Mouse (Mus musculus): ENCODE measurements around the gene Rps8. TPM values are rescaled to one million over a fixed set of nuclear protein-coding genes. Genes with fewer than 3 reads are reported as not detected.

Gene Rps8
- polyA plus RNA-seq, 1 experiment, result 468 TPM

GRCm38 (mm10) chr4:117124518-117125347 lies 31.3 kb downstream of the Rps8 start:
- DNase-seq (ENCODE audit: low read depth), result no peak

DNA sequence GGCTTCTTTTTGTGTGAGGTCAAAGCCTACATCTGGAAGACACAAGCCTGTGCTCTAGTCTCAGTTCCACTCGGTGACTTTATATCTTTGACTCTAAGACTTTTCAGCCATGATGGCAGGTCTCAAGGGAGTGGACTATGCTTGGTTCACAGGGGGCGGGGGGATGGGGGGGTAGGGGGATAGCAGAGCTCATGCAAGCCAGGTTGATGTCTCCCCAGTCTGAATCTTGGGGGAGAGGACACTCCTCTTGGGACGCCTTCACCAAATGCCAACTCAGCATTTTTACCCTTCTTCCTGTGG lies 31.9 kb downstream of the Rps8 start:
- DNase-seq (ENCODE audit: low read depth), result no peak

- DNase-seq (ENCODE audit: low read depth), result no peak
These were observed 32.4 kb downstream of the Rps8 start for GRCm38 (mm10) chr4:117123546-117124217.

DNA sequence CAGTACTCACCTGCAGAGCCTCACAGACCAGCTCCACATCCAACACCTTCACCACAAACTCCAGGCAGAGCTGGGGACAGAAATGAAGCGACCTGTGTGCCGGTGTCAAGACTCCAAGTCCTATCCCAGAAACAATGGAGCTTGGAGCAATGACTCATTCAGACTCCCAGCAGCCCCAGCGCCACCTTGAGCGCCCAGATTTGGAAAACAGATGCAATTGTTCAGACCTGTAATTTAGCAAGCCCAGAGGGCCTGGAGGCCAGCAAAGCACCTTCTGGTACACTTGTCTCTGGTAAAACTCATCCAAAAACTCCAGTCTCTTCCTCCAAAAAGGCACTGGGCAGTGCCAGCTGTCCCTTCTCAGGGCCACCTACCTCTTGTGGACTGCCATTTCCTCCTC lies 33.8 kb downstream of the Rps8 start:
- DNase-seq (ENCODE audit: low read depth), result no peak

DNA sequence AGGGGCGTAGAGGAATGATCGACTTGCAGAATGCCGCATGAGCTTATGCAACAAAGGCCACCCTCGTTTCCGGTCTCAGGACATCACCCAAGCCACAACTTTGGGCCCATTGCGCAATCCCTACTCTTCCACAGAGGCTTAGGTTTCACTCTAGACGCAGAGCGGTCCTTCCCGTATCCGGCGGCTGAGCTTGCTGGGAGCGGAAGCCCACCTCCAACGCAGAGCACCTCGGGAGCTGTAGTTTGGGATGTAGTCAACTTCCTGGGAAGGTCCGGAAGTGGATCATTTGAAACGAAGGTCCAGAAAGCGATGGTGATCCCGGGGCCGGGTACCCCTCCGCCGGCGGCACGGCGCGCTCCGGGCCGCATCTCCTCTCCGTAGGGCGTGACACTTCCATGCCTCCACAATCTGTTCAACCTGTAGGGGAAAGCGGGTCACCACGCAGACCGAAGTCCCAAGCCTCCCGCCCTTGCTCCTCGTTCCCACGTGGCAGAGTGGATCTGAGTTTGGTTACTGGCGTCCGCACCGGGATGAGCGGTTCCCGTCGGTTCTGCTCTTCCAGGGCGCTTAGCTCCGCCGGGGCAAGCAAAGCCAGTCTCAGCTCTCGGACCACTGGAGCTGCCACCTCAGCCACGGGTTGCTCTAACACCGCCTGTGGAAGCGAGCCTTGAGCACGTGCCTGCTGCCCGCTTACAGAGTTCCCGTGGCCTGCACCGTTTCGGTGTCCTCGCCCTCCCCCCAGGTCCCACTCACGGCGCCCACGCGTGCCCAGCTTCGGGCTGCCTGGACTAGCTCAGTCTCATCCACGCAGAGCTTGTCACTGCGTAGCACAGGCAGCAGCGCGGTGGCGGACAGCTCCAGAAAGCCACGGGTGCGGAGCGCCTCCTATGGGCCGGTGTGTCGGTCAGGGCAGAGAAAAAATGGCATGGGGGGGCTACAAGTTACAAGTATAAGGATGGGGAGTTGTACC lies 35.3 kb downstream of the Rps8 start:
- no peak for DNase-seq (ENCODE audit: low read depth)

DNA sequence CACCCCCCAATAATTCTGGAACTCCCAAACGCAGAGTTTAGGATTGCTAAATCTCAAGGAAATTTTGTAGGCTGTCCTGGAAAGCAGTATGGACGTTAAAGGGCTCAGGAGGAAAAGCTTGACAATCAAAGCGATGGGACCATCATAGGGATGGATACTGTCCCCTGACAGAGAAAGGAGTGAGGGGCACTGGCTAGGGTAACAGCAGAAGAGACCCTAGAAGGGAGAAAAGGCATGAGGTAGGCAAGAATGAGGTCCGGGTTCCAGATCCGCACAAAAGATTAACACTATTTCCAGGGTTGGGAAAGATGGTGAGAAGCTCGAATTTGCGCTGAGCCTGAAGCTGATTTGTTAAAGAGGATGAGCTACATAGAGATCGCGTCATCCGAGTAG lies 36.0 kb downstream of the Rps8 start:
- no peak for DNase-seq (ENCODE audit: low read depth)

DNA sequence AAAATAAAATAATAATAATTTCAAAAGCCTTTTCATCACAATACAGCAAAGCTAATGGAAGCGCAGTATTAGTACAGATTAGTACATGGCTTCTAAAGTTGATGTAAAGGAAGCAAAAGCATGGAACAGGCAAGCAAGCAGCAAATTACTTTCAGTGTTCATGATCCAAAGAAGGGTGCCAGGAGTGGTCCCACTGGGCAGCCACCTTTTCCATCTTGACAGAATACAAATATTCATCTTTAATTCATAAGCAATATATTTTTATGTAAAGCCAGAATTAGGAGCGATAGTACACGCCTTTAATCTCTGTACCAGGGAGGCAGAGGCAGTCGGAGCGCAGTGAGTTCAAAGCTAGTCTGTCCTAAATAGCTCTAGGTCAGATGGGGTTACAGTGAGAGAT lies 36.4 kb downstream of the Rps8 start:
- DNase-seq (ENCODE audit: low read depth), result no peak

DNA sequence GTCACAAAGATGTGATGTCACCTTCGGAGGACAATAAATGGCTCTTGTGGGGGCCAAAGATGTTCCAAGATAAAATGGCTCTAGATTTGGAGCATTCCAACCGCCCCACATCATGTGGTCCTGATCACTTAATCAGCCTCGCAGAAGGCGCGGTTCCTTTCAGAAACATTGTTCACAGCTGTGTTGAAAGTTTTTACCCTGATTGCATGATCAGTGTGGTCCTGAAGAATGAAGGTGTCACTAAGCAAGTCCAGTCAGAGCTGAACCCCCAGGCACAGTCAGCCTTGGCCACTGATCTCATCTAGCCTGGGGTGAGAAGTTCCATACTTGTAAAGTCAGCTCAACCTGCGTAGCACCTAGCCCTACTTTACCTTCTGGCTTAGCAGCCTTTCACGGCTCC lies 38.1 kb downstream of the Rps8 start:
- DNase-seq (ENCODE audit: low read depth), result no peak

DNA sequence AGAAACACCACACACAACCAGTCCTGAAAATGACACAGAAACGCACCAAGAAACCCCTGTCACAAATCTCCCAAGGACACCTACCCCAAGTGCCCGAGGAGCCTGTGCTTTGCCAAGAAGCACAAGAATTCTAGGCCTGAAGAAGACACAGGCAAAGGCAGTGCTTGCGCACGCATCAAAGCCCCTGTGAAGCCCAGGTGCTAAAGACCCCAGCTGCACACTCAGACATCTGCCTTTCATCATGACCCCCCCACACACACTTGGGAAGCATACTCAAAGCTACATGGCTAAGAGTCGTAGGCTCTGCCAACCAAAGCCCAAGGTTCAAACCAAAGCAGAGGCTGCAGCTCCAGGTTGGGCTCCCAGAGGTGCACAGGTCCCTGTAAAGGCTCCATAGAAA lies 40.5 kb downstream of the Rps8 start:
- DNase-seq (ENCODE audit: low read depth), result no peak

DNA sequence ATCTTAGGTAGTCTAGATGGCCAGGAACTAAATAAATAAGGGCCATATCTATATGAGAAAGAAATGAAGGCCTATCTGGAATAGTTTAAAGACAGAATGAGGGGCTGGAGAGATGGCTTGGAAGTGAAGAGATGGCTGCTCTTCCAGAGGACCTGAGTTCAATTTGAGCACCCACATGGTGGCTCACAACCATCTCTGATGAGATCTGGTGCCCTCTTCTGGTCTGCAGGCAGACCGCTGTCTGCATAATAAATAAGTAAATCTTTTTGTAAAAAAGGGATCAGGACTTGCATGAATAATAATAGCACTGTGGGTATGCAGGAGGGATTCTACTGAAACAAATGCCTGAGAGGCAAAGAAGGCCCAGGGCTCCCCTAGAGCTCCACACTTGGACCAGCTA lies 42.8 kb downstream of the Rps8 start:
- DNase-seq (ENCODE audit: low read depth), result no peak

DNA sequence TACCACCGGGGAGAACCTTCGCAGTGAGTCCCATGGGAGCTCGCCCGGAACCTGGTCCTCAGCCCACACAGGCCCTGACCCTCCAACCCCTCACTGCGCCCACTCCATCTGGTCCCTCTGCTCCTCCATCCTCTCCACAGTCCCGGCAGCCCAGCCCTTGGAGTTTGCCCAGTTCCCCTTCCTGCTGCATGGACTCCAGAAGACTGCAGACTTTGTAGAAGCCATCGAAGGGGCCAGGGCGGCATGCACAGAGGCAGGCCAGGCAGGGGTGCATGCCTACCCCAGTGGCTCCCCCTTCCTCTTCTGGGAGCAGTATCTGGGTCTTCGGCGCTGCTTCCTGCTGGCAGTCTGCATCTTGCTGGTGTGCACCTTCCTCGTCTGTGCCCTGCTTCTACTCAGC lies 45.1 kb downstream of the Rps8 start:
- no peak for DNase-seq (ENCODE audit: low read depth)

DNA sequence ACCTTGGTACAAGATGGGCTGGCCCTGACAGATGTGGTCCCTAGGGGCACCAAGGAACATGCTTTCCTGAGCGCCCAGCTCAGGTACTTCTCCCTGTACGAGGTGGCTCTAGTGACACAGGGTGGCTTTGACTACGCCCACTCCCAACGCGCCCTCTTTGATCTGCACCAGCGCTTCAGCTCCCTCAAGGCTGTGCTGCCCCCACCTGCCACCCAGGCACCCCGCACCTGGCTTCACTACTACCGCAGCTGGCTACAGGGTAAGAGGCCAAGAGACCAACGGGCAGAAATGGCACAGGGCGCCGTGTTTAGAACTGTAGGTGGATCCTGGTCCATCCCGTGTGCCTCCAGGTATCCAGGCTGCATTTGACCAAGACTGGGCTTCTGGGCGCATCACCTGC lies 45.8 kb downstream of the Rps8 start:
- no peak for DNase-seq (ENCODE audit: low read depth)

- DNase-seq (ENCODE audit: low read depth), result no peak
These were observed 46.7 kb downstream of the Rps8 start for GRCm38 (mm10) chr4:117109330-117109729.

DNA sequence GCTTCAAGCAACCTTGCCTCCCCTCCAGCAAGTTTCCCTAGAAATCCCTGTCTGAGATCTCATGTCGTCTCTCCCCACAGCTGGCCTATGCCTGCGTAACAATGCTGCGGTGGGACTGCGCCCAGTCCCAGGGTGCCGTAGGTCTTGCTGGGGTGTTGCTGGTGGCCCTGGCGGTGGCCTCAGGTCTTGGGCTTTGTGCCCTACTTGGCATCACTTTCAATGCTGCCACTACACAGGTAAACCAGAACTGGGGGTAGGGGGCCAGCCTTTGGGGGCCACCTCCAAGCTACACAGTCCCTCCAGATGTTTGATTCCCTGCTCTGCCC lies 47.6 kb downstream of the Rps8 start:
- DNase-seq (ENCODE audit: low read depth), result no peak

DNA sequence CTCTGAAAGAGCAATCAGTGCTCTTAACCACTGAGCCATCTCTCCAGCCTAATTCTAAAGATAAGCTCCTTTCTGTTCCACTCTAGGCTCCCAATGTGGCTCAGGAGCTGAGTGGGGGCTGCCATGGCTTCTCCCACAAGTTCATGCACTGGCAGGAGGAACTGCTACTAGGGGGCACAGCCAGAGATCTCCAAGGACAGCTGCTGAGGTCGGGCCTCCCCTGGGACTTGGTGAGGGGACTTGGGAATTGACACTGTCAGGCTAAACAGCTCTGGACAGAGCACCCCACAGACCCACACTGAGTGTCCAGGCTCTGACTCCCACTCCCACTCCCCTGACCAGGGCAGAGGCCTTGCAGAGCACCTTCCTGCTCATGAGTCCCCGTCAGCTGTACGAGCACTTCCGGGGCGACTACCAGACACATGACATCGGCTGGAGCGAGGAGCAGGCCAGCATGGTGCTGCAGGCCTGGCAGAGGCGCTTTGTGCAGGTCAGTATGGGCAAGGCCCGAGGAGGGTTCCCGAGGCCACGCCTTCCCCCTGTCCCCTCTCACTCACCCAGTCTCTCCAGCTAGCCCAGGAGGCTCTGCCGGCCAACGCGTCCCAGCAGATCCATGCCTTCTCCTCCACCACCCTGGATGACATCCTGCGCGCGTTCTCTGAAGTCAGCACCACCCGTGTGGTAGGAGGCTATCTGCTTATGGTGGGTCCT lies 48.1 kb downstream of the Rps8 start:
- no peak for DNase-seq (ENCODE audit: low read depth)

GRCm38 (mm10) chr4:117105127-117105526 lies 50.9 kb downstream of the Rps8 start:
- DNase-seq (ENCODE audit: low read depth), result no peak

- no peak for DNase-seq (ENCODE audit: low read depth)
These were observed 51.4 kb downstream of the Rps8 start for GRCm38 (mm10) chr4:117104672-117105071.

Other genes with a start within 250 kb of the Rps8 start
- gene Urod, start 161.8 kb downstream of the Rps8 start, polyA plus RNA-seq (2012; rRNA removed), result 125 and 141 TPM in 2 replicates
- 35.8 and 47.2 TPM in 2 replicates for gene Hectd3, start 160.9 kb downstream of the Rps8 start, polyA plus RNA-seq (2012; rRNA removed)
- 13.2 and 18.3 TPM in 2 replicates for gene Eif2b3, start 136.8 kb downstream of the Rps8 start, polyA plus RNA-seq (2012; rRNA removed)
- 44.5 and 48.7 TPM in 2 replicates for gene Ptch2, start 60.2 kb downstream of the Rps8 start, polyA plus RNA-seq (2012; rRNA removed)
- 12.3 and 13.8 TPM in 2 replicates for gene Btbd19, start 30.5 kb downstream of the Rps8 start, polyA plus RNA-seq (2012; rRNA removed)
- gene Tctex1d4, start 29.4 kb downstream of the Rps8 start, polyA plus RNA-seq (2012; rRNA removed), result 24.7 and 28.9 TPM in 2 replicates
- 13.7 and 15.0 TPM in 2 replicates for gene Plk3, start 22.3 kb downstream of the Rps8 start, polyA plus RNA-seq (2012; rRNA removed)
- gene Kif2c, start 26.4 kb upstream of the Rps8 start, polyA plus RNA-seq (2012; rRNA removed), result 2.6 and 3.1 TPM in 2 replicates
- 61.2 and 62.0 TPM in 2 replicates for gene Tmem53, start 95.7 kb upstream of the Rps8 start, polyA plus RNA-seq (2012; rRNA removed)
- 1.2 and 1.5 TPM in 2 replicates for gene Armh1, start 95.9 kb upstream of the Rps8 start, polyA plus RNA-seq (2012; rRNA removed)

All from gonadal fat pad, adult 2 months (tissue).